Mouse (Mus musculus) embryonic facial prominence, embryonic 14.5 days (tissue): ENCODE results near the gene Oard1. TPM values are rescaled to one million over a fixed set of nuclear protein-coding genes. Genes with fewer than 3 reads are reported as not detected.

Source experiments
- ATAC-seq: fragments of 200-750 bp; cut with Nextera tagmentation; 2 replicates; pipeline ENCODE4 v1.8.0; 2017; ENCODE audit warnings: low read depth, moderate number of reproducible peaks, moderate TSS enrichment
- DNase-seq: peaks from one replicate; pipeline ENCODE4 v3.0.0-alpha.2; 2015; ENCODE audit warnings: low spot score
- H3K27ac ChIP-seq: fragments of 300-500 bp; sonication (generic); replicated peaks from 2 replicates; pipeline ENCODE4 v1.5.1; 2014; ENCODE audit warnings: low read depth, mild to moderate bottlenecking, low read length, moderate library complexity
- H3K27me3 ChIP-seq: fragments of 300-500 bp; sonication (generic); replicated peaks from 2 replicates; pipeline ENCODE4 v1.6.1; 2014; ENCODE audit warnings: low read length; ENCODE audit not compliant: control insufficient read depth, insufficient read depth
- H3K36me3 ChIP-seq: fragments of 300-500 bp; sonication (generic); 2 replicates; pipeline ENCODE4 v1.6.1; 2014; ENCODE audit warnings: low read length, mixed read lengths; ENCODE audit not compliant: control insufficient read depth, insufficient read depth
- H3K4me1 ChIP-seq: fragments of 300-500 bp; sonication (generic); 2 replicates; pipeline ENCODE4 v1.6.1; 2014; ENCODE audit warnings: antibody characterized with exemption, low read length; ENCODE audit not compliant: control insufficient read depth, insufficient read depth
- H3K4me2 ChIP-seq: fragments of 300-500 bp; sonication (generic); 2 replicates; pipeline ENCODE4 v1.6.1; 2014; ENCODE audit warnings: low read depth, mild to moderate bottlenecking, low read length, moderate library complexity, mixed read lengths
- H3K4me3 ChIP-seq: fragments of 300-500 bp; sonication (generic); 2 replicates; pipeline ENCODE4 v1.5.1; 2014; ENCODE audit warnings: low read depth, mild to moderate bottlenecking, low read length
- H3K9ac ChIP-seq: fragments of 300-500 bp; sonication (generic); 2 replicates; pipeline ENCODE4 v1.6.1; 2014; ENCODE audit warnings: low read depth, mild to moderate bottlenecking, low read length, moderate library complexity, mixed read lengths
- H3K9me3 ChIP-seq: fragments of 300-500 bp; sonication (generic); 2 replicates; pipeline ENCODE4 v1.6.1; 2016; ENCODE audit warnings: low read length; ENCODE audit not compliant: control insufficient read depth
- WGBS: fragments of 180-500 bp; shearing (Covaris S2); extraction: QIAGEN DNeasy Blood & Tissue Kit; methylation state at CpG from one replicate; pipeline ENCODE4 v1.1.7; 2014; 5-methylcytosine and 5-hydroxymethylcytosine counted together
- polyA plus RNA-seq: library from polyadenylated mRNA; unstranded; fragments of >200 nt; fragmentation: Nextera tagmentation; extraction: Ambion mirVana; gene quantifications from 2 replicates; pipeline ENCODE4 v1.2.1, GENCODE M21; 2014

Gene Oard1
- 38.1 and 45.7 TPM in 2 replicates for polyA plus RNA-seq

- peak; percentile 100 for DNase-seq
- peak within 1 kb of the TSS; percentile 74 for H3K4me2 ChIP-seq
- H3K9ac ChIP-seq, result peak within 1 kb of the TSS; percentile 100
- under 1% methylated on average over 40 of the region's 84 CpGs for WGBS
- peaks cover 20% of the 10 kb centered on the region for H3K4me1 ChIP-seq
- no peaks in the 10 kb centered on the region for H3K27me3 ChIP-seq
- 0 out of 2 replicates have a peak, but pooled peaks cover 3% of the 10 kb centered on the region for H3K36me3 ChIP-seq
- no peaks in the 10 kb centered on the region for H3K9me3 ChIP-seq
- peak within 1 kb of the TSS; percentile 97 for H3K4me3 ChIP-seq
- peak; percentile 97 for ATAC-seq
- H3K27ac ChIP-seq, result peak within 1 kb of the TSS; percentile 100
These were observed at the start of gene Oard1, which contains the start of gene Nfya for GRCm38 (mm10) chr17:48409380-48410298. TSS of gene Oard1 (plus strand) at chr17:48410014. TSS of gene Nfya (minus strand) at chr17:48409906.

- 84% methylated on average over 4 of the region's 4 CpGs for WGBS
These were observed 49.4 kb upstream of the Oard1 start for GRCm38 (mm10) chr17:48360462-48360861.

GRCm38 (mm10) chr17:48362346-48362745, 47.5 kb upstream of the Oard1 start:
- H3K4me1 ChIP-seq, result peaks cover 4% of the 10 kb centered on the region; the same call in 1 of the 2 replicates
- DNase-seq (no peak), ATAC-seq (no peak)
- no peak overlapping the region for H3K27ac ChIP-seq
- no peaks in the 10 kb centered on the region for H3K36me3 ChIP-seq
- no peak overlapping the region for H3K4me3 ChIP-seq
- no peaks in the 10 kb centered on the region for H3K9me3 ChIP-seq
- no peak overlapping the region for H3K4me2 ChIP-seq
- H3K9ac ChIP-seq, result no peak overlapping the region
- no peaks in the 10 kb centered on the region for H3K27me3 ChIP-seq
- WGBS, result 73% methylated on average over 3 of the region's 3 CpGs

More at GRCm38 (mm10) chr17:48360462-48360861, 49.4 kb upstream of the Oard1 start:
- DNase-seq (no peak), ATAC-seq (no peak)
- no peak overlapping the region for H3K4me2 ChIP-seq
- no peak overlapping the region for H3K4me3 ChIP-seq
- no peak overlapping the region for H3K27ac ChIP-seq
- no peaks in the 10 kb centered on the region for H3K27me3 ChIP-seq
- peaks cover 4% of the 10 kb centered on the region; the same call in 1 of the 2 replicates for H3K4me1 ChIP-seq
- H3K36me3 ChIP-seq, result no peaks in the 10 kb centered on the region
- H3K9ac ChIP-seq, result no peak overlapping the region
- H3K9me3 ChIP-seq, result no peaks in the 10 kb centered on the region

- Histone ChIP-seq H3K36me3 (no peaks in the 10 kb centered on the region), H3K4me2 (no peak overlapping the region), H3K27me3 (no peaks in the 10 kb centered on the region), H3K9me3 (no peaks in the 10 kb centered on the region), H3K4me3 (no peak overlapping the region), H3K4me1 (peaks cover 4% of the 10 kb centered on the region; the same call in 1 of the 2 replicates), H3K9ac (no peak overlapping the region), H3K27ac (no peak overlapping the region)
- WGBS, result 81% methylated on average over 8 of the region's 8 CpGs
- ATAC-seq (no peak), DNase-seq (peak; percentile 45)
These were observed 46.8 kb upstream of the Oard1 start for GRCm38 (mm10) chr17:48362966-48363365.

- no peak overlapping the region for H3K4me3 ChIP-seq
- no peak for ATAC-seq
- no peaks in the 10 kb centered on the region for H3K27me3 ChIP-seq
- H3K4me2 ChIP-seq, result no peak overlapping the region
- peaks cover 4% of the 10 kb centered on the region; the same call in 1 of the 2 replicates for H3K4me1 ChIP-seq
- H3K27ac ChIP-seq, result no peak overlapping the region
- H3K36me3 ChIP-seq, result no peaks in the 10 kb centered on the region
- no peaks in the 10 kb centered on the region for H3K9me3 ChIP-seq
- DNase-seq, result no peak
- WGBS, result 57% methylated on average over 6 of the region's 6 CpGs
- 0 out of 2 replicates have a peak overlapping the region, but pooled peaks have one; percentile 19 for H3K9ac ChIP-seq
These were observed 46.3 kb upstream of the Oard1 start for GRCm38 (mm10) chr17:48363421-48363965.

GRCm38 (mm10) chr17:48365511-48366155, 44.2 kb upstream of the Oard1 start:
- Histone ChIP-seq H3K9me3 (no peaks in the 10 kb centered on the region), H3K9ac (no peak overlapping the region), H3K27ac (no peak overlapping the region), H3K36me3 (no peaks in the 10 kb centered on the region), H3K4me3 (no peak overlapping the region), H3K4me2 (no peak overlapping the region), H3K27me3 (no peaks in the 10 kb centered on the region), H3K4me1 (peaks cover 4% of the 10 kb centered on the region; the same call in 1 of the 2 replicates)
- DNase-seq, result no peak
- 76% methylated on average over 9 of the region's 9 CpGs for WGBS
- no peak for ATAC-seq

GRCm38 (mm10) chr17:48366806-48367205, 43.0 kb upstream of the Oard1 start:
- Histone ChIP-seq H3K9ac (no peak overlapping the region), H3K9me3 (no peaks in the 10 kb centered on the region), H3K4me2 (no peak overlapping the region), H3K27ac (no peak overlapping the region), H3K36me3 (no peaks in the 10 kb centered on the region), H3K27me3 (no peaks in the 10 kb centered on the region), H3K4me3 (no peak overlapping the region), H3K4me1 (peaks cover 4% of the 10 kb centered on the region; the same call in 1 of the 2 replicates)
- ATAC-seq (no peak), DNase-seq (no peak)
- WGBS, result 76% methylated on average over 5 of the region's 5 CpGs

GRCm38 (mm10) chr17:48371621-48372020, 38.2 kb upstream of the Oard1 start:
- H3K4me3 ChIP-seq, result no peak overlapping the region
- H3K36me3 ChIP-seq, result no peaks in the 10 kb centered on the region
- H3K4me1 ChIP-seq, result no peaks in the 10 kb centered on the region
- ATAC-seq, result no peak
- no peak for DNase-seq
- H3K9ac ChIP-seq, result no peak overlapping the region
- no peaks in the 10 kb centered on the region for H3K27me3 ChIP-seq
- 0 out of 2 replicates have a peak, but pooled peaks cover under 1% of the 10 kb centered on the region for H3K9me3 ChIP-seq
- H3K27ac ChIP-seq, result no peak overlapping the region
- H3K4me2 ChIP-seq, result no peak overlapping the region
